Comparison of ENCODE assay signal across 26 mouse cellular contexts in the genomic region with DNA sequence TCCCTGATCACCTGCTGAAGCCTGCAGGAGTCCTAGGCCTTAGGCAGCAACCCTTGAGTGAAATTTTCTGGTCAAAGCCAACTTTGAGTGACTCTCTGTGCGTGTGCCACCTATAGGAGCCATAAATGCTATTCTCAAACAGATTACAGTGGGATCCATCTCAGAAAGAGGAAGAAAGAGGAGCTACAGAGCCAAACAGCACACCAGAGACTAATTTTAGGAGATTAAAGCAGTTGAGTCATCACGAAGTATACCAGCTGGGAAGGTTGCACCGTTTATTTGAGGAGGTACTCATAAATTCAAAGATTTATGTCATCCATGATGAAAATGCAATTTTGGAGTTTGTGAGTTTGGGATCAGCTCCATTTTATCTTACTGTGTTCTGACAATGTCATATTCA. TPM values are rescaled to one million over a fixed set of nuclear protein-coding genes. Genes with fewer than 3 reads are reported as not detected.
"Had no signal": no experiment of that assay in that cellular context is flagged by ENCODE, and none has a peak within 500 bp of the region (broad histone marks: within the 10 kb centered on the region; RNA-seq: fewer than 3 reads in every experiment).

No protein-coding gene starts in this region.

- ATAC-seq: forebrain, postnatal 0 days; hindbrain, postnatal 0 days; intestine, embryonic 16.5 days had no signal

- DNase-seq: forebrain, postnatal 0 days; gastrocnemius, postnatal 14 days; gastrocnemius, postnatal 36 days; heart, adult 2 months; heart, postnatal 14 days; heart, postnatal 36 days; kidney, adult 11 months; kidney, adult 2 months; kidney, adult 9 months; kidney, postnatal 14 days; kidney, postnatal 4 days; layer of hippocampus, postnatal 36 days; left cerebral cortex, postnatal 4 days; liver, embryonic 13.5 days had no signal

RNA-seq across cellular contexts. Expression of a gene that starts 54.3 kb away (rescaled TPM):
- total RNA-seq: forebrain, postnatal 0 days; gastrocnemius, adult 18-20 months; gastrocnemius, adult 8-10 months; gastrocnemius, postnatal 14 days; gastrocnemius, postnatal 36 days; heart, adult 2 months; heart, postnatal 14 days; heart, postnatal 36 days; hematopoietic stem cell, adult 5-6 weeks; hindbrain, postnatal 0 days; layer of hippocampus, adult 2 months; layer of hippocampus, postnatal 14 days; layer of hippocampus, postnatal 36 days; left cerebral cortex, adult 18-20 months; left cerebral cortex, adult 8-10 months; left cerebral cortex, postnatal 10 days; left cerebral cortex, postnatal 25 days; left cerebral cortex, postnatal 4 days; liver, adult 2 months had no signal
